Mouse (Mus musculus) natural killer cell, adult 2 months (primary cell): Measurements from ENCODE around the gene Brix1.

ENCODE experiments used
- DNase-seq, 2 experiments: peaks; one replicate each; pipeline ENCODE4 v3.0.0; 2022; ENCODE audit warnings: low spot score in 2 of 2

Brix1 gene

DNA sequence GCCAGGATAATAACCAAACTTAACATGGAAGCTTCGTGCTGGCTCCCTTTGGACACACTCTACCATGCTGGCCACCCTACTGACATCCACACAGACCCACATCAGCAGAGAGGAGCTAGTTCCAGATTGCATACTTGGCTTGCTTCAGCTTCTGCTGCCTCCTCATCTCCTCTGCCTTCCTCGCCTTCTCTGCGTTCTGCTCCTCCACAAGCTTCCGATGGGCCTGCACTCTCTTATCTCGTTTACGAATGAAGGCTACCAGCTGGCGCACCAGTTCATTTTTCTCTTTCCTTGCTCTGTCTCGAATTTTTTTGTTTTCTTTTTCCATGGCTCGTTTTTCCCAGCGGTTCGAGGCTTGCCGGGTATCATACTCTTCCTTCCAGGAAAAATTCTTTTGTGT, 24.8 kb downstream of the Brix1 start:
- DNase-seq, result no peak

DNA sequence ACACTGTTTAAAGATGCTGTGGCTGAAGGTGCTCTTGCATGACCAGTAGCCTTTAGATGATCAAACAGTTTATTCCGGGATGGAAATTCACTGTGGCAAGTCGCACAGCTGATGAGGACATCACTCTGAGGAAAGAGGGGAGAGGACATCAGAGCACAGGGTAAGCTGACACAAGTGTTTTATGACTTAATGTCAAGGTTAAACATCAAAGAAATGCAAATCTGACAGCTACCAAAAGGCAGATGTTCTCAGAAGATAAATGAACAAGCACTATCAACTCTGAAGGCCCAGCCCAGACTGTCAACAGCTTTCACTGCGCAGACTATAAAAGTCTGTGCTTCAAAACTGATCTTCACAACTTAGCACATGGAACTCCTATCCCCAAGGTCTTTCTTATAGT, 38.6 kb downstream of the Brix1 start:
- no peak for DNase-seq

DNA sequence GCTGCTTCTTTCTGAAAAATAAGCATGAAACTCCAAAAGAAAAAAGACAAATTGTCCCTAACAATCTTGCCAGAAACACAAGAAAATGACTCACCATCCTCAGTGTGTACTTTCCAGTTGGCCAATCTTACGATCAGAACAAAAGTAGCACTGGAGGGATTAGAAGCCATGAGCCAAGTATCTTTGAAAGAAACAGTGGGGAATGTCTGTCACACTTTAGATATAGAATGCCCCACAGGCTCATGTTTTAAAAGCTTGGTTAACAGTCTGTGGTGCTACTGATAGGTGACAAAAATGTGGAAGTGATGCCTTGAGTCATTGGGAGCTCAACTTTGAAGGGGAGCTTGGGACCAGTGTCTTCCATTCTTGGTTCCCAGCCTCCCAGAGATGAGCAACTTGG, 43.5 kb downstream of the Brix1 start:
- no peak for DNase-seq

DNA sequence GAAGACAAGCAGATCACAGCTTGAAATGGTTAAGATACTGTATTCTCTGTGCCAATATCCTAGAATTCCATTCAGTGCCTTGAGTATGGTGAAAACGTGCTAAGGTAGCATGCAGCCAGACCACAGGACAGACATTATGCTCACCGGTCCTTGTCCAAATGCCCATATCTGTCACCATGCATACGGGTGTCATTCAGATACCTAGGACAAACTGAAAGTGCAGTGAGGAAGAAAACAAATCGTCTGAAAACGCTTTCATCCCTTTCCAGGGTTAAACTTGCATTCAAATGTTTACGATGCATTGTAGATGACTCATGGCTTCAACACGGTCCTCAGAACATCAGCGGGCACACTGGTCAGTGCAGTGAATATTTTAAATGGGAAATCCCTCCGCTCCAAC, 44.3 kb downstream of the Brix1 start:
- no peak for DNase-seq

DNA sequence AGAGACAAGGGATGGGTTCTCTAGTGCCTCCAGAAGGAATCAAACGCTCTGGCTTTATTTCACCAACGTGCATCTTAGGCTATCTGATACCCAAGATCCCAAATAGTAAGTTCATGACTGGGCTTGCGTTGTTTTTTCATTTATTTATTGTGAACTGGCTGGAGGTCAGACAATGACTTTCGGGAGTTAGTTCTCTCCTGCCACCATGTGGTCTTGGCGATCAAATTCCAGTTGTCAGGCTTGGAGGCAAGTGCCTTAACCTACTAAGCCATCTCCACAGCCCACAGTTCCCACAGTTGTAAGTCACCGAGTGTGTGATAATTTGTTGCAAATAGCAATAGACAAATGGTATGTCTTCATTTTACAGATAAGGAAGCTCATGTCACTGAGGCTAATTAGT, 45.8 kb downstream of the Brix1 start:
- DNase-seq, result no peak

DNA sequence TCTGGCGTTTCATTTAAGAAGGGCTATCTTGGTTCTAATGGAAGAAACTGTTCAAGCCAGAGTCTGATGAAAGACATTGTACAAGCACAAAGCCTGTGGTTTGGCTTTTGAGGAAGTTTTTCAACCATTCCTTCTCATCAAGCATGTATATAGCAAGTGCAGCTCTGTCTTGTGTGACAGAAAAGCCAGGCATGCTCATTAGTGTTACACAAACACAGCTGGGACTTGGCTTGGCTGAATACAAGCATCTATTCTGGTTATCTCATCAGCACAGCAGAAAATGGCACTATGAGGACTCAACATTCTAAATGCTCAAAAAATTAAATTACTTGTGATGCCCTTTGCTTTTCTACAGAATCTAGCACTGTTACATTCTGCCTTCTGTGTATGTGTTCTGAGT, 48.9 kb downstream of the Brix1 start:
- DNase-seq, result no peak

DNA sequence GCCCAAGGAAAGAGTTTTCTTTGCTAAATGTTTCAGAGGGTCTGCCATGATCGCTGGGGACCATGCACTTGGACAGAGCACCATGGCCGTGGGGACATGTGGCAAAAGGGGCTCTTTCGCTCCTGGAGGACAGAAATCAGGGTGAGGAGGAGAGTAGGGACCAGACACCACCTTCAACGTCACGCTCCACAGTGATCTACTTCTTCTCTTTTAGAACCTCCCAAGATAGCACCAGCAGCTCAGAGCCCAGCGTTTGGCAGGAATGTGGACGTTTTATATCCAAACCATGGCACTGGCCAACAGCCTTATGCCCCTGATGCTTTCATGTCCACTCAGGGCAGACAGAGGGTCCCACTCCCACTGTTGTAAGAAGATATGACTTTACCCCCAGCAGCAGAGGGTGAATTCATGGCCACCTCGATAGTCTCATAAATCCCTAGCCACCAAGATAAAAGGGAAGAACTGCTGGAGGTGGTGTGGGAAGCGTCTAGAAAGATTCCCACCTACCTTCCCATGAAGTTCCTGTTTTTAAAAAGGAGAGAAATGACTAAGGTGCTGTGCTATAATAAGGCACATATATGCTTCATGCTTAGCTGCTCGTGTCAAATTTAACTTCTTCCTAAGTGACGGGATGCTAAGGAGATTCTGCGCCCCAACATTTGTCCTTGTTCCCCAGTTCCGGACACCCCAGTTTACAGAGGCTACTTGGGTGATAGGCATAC, 59.0 kb downstream of the Brix1 start:
- DNase-seq, result no peak

DNA sequence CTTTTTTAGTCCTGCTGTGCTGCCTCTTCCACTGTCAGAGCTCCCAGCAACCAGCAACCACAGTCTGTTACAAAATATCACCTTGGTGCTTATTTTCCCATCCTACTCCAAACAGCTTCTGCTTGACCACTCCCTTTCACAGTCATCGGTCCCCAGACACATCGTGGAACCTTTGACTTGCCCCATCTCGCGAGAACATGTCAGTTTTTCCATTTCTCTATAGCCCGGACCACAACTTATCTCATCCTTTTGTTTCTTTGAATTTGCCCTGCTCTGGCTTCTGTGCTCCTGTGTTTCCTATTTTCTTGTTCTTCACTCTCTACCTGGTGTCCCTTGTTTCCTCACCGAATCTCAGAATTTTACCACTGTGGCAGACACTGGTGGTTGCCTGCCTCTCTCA, 59.6 kb downstream of the Brix1 start:
- DNase-seq, result no peak
